Mouse (Mus musculus): ENCODE data around the gene Pex10.

The Pex10 gene

DNA sequence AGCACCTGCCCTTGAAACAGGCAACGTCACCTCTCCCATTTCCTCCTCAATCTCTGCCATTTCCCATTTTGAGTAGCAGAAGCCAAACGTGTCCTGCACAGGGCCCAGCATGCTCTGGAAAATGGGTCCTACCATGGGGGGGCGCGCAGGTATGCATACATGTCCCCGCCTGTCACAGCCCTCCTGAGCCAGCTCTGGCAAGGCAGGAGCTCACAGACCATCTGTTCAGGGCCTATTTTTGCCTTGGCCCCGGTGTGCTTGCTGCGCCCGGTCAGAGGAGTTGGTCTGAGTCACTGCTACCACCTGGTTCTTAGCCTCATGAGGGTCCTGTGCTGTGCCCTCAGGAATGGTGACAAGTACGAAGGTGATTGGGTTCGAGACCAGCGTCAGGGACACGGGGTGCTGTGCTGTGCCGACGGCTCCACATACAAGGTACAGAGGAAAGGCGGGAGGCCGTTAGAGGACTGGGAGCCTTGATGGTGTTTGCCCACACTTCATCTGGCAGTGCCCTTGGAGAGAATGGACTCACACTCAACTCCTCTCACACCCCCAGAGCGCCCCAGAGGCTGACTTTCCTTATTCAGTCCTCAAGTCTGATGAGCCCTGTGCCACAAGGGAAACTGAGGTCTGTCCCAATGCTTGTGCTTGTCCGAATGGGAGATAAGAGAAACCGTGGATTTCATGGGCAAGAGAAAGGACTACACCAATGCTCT is 26.1 kb downstream of the Pex10 start:
- DNase-seq (ENCODE audit: low spot score in 2 of 2), result no peak

DNA sequence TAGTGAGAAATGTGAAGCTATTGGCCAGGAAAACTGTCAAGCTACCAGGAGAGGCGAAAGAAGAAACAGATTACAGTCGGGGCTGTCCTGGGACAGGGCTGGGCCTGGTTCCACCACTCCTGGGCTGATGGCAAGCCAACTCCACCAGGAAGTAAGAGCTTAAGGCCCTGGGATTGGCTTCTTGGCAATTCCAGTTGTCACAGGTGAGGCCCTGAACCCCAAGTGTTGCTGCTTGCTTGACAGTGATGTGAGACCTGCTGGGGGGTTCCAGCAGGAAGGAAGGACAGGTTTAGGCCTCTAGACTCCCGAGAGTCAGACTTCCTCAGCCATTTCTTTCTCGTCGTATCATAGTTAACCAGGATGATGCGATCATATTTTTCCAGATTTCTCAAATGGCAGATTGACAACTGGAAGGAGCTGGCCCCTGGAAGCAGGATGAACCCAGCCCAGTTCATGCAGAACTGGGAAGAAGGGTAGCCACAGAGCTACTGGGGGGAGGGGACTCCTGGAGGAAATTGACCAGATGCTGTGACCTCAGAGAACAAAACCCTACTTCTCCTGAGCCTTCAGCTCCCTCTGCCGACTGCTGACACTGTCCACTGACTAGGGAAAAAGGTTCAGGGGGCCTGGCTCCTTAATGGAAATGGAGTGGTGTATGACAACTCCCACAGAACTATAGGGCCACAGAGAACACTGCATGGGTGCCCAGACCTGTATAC is 26.8 kb downstream of the Pex10 start:
- DNase-seq (ENCODE audit: low spot score in 2 of 2), result no peak

GRCm38 (mm10) chr4:155094565-155094964 is 27.7 kb downstream of the Pex10 start:
- DNase-seq (ENCODE audit: low spot score in 2 of 2), result no peak

- peak; percentile 76 to 86 for DNase-seq (ENCODE audit: low spot score in 2 of 2)
Measured at GRCm38 (mm10) chr4:155095238-155095900, 28.6 kb downstream of the Pex10 start.

DNA sequence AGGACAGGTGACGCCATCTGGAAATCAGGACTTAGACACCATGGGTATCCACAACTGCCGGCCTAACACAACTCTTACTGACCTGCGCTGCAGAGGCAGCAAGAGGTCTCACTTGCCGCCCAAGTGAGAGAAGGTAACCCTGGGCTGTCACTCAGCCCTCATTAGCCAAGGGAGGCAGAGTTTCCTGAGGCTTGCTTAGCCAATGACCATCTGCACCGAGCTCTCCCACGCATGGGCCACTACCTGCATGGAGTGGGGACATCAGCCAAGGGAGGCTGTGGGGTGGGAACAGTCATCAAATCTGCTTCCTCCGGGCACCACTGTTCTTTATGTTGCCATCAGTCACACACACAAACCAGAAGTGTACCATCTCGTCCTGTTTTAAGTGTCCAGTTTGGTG is 29.2 kb downstream of the Pex10 start:
- DNase-seq (ENCODE audit: low spot score in 2 of 2), result no peak

DNA sequence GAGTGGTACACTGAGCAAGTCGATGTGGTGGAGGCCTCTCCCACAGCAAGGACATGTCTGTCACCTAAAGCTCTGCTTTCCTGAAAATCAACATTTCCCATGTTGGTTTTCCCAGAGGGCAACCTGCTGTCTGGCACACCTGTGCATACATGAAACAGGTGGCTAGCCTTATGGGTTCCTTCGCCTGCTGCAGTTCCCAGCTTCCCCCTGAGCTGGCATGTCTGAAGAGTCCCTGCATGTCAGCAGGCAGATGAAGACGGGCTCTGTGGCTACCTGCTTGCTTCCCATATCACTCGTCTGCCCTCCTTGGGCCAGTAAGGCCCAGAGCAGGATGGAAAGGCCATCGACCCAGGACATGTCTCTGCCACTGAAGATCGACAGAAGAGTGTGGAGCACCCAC is 30.6 kb downstream of the Pex10 start:
- no peak for DNase-seq (ENCODE audit: low spot score in 2 of 2)

GRCm38 (mm10) chr4:155098572-155098971 is 31.8 kb downstream of the Pex10 start:
- DNase-seq (ENCODE audit: low spot score in 2 of 2), result no peak

DNA sequence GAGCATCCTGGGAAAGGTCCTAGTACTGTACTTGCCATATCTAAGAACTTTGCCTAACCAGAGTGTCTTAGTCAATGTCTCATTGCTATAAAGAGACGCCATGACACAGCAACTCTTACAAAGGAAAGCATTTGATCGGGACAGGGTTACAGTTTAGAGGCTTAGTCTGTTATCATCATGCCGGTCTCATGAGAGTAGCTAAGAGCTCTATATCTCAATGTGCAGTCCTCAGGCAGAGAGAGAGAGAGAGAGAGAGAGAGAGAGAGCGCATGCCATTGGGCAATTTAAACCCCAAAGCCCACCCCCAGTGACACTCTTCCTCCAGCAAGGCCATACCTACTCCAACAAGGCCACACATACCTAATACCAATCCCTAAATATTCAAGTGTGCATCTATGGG is 41.1 kb downstream of the Pex10 start:
- DNase-seq (ENCODE audit: low spot score in 2 of 2), result no peak

DNA sequence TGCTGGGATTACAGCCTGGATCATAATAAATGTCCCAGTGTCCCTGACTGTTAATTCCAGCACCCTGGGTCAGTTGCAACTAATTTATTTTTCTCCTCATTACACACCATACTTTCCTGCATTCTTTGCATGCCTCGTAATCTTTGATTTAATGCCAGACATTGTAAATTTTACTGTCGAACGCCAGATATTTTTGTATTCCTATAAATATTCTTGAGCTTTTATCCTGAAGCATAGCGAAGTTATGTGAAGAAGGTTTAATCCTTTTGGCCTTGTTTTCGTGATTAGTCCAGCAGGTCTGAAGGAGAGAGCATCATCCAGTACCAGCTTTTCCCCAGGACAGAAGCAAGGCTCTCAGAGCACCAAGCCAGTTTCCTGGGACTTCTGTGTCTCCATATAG is 42.7 kb downstream of the Pex10 start:
- no peak for DNase-seq (ENCODE audit: low spot score in 2 of 2)

- no peak for DNase-seq (ENCODE audit: low spot score in 2 of 2)
Measured at GRCm38 (mm10) chr4:155113766-155114410, 47.1 kb downstream of the Pex10 start.

DNA sequence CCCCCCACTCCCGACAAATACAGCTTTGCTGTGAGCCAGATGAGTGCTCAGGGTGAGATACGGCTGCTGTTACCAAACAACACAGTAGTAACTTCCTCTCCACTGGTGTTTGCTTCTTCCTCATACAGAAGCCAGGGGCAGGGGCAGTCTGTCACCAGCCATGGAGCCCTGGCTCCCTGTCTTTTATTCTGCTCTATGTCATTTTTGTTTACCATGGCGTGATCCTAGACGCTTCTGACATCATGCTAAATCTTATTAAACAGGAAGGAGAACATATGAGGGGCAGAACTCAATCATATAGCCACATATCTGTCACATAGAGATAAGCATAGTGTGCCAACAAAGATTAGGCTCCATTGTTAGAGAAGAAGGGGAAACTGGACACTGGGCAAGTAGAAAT is 49.8 kb downstream of the Pex10 start:
- DNase-seq (ENCODE audit: low spot score in 2 of 2), result no peak

DNA sequence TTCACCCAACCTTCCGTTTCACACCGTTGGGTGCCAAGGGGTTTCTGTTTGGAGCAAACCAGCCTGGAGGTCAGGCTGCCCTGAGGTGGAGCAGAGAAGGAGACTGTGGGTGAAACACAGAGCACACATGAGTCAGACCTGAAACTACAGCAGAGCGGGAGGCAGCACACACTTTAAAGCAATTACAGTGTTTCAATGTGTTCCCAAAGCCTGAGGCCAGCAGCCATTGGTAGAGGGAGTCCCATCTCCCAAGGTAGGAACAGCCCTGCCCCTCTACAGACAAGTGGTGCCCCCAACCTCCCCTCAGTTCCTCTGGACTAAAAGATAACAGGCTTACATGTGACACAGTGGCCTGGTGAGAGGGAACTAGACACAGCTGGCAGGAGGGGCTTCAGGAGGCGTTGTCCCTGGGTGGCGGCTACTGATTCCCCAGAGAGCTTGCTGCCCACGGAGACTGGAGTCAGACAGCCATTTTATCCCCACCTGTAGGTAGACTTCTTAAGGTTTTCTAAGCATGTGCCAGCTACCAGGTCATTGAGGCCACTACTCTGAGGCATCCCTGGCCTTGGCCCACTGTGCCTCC is 50.7 kb downstream of the Pex10 start:
- no peak for DNase-seq (ENCODE audit: low spot score in 2 of 2)

GRCm38 (mm10) chr4:155118278-155118677 is 51.5 kb downstream of the Pex10 start:
- DNase-seq (ENCODE audit: low spot score in 2 of 2), result no peak

GRCm38 (mm10) chr4:155120038-155120437 is 53.2 kb downstream of the Pex10 start:
- no peak for DNase-seq (ENCODE audit: low spot score in 2 of 2)

DNA sequence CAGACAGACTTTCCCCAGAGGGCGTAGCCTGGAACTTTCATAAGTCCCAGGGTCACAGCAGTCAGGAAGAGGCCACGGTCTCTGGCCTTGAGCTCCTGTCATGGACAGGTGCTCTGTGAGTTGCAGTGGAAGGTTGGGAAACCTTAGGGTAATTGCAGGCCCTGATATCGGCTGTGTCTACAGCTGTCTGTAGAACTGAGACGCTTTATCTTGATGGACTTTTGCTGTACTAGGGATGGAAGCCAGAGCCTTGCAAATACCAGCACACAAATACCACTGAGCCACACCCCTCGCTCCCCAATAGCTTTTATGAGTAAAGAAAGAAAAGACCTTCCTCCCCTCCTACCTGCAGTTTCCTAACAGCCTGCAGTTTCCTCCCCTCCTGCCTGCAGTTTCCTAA is 53.8 kb downstream of the Pex10 start:
- DNase-seq (ENCODE audit: low spot score in 2 of 2), result no peak

- DNase-seq (ENCODE audit: low spot score in 2 of 2), result no peak
Measured at GRCm38 (mm10) chr4:155121222-155121621, 54.4 kb downstream of the Pex10 start.
